Mouse (Mus musculus) cerebellum, postnatal 25 days (tissue): Measurements from ENCODE around the gene Mcm9.
"Not testable (repeated sequence)": the region's sequence is repeated elsewhere in the genome, so short reads cannot be mapped to it uniquely, and the experiment has no call there.

Experiments
- DNase-seq, 2 experiments: peaks; one replicate each; pipeline ENCODE4 v3.0.0; 2021; ENCODE audit warnings: mixed read lengths in 2 of 2

Mcm9 gene

DNA sequence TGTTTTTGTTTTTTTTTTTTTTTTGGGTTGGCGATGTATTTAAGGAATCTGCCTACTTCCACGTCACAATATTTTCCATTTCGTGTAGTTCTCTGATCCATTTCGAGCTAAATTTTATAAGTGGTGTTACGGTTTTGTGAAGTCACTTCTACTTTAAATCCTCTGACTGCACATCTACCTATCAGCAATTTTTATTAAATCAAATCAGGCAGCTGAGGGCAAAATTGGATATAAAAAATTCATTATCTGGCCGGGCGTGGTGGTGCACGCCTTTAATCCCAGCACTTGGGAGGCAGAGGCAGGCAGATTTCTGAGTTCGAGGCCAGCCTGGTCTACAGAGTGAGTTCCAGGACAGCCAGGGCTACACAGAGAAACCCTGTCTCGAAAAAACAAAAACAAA is at the start of gene Mcm9:
Gene Mcm9 (minus strand): TSS at position 101 of the 400 bp plus-strand sequence.
- not testable (repeated sequence) for DNase-seq

DNA sequence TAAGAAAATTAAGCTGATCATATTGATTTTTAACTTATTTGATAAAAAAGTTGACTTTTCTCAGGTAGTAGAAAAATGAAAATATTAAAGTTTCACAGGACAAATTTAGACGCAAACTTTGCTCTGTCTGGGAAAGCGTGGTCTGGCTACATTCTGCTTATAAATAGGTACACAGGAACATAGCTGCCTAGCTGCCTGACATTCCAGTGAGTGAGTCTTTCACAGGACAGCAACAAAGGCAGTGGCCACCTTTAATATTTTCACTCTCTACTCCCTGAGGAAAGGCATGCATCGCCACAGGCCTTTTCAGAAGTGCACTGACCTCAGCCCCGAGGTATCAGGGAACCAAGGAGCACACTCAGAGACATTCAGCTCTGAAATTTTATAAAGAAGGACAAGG is 31.5 kb upstream of the Mcm9 start:
- no peak for DNase-seq

DNA sequence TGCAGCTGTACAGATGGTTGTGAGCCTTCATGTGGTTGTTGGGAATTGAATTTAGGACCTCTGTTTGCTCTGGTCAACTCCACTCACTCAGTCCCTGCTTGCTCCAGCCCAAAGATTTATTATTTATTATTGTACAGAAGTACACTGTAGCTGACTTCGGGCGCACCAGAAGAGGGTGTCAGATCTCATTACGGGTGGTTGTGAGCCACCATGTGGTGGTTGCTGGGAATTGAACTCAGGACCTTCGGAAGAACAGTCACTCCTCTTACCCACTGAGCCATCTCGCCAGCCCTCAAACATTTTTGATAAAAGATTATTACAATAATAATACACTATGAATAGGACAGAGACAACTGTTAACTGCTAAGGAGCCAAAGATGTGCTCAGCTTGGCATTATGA is 24.0 kb upstream of the Mcm9 start:
- DNase-seq, result not testable (repeated sequence)

DNA sequence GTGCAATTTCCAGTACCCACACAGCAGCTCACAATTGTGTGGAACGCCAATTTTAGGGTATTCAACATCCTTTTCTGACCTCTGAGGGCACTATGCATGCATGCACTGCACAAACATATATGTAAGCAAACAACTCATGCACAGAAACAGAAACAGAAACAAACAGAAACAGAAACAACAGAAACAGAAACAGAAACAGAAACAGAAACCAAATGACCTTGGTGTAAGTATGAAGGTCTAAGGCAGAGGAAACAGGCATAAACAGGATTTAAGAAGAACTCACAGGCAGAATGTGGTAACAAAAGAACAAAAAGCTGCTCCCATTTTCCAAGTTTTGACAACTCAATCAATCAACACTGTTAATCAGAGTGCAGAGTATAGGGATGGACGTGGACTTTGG is 20.4 kb upstream of the Mcm9 start:
- no peak for DNase-seq

DNA sequence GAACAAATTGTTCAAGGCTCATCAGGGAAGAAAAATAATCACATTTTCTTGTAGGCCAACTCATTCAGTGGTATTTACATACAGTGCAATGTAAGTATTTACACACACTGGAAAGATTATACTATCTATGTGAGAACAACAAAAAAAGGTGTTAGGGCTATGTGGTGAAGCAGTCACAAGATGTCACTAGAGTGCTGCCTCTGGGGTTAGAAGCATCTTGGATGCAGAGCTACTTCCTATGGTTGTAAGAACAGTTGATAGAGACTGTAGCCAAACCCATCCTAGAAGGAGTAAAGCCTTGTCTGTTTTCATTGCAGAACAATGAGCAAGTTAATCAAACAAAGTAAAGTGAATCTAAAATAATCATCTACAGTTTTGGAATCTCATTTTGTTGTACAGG is 11.3 kb upstream of the Mcm9 start:
- peak; percentile 43 to 68 for DNase-seq

DNA sequence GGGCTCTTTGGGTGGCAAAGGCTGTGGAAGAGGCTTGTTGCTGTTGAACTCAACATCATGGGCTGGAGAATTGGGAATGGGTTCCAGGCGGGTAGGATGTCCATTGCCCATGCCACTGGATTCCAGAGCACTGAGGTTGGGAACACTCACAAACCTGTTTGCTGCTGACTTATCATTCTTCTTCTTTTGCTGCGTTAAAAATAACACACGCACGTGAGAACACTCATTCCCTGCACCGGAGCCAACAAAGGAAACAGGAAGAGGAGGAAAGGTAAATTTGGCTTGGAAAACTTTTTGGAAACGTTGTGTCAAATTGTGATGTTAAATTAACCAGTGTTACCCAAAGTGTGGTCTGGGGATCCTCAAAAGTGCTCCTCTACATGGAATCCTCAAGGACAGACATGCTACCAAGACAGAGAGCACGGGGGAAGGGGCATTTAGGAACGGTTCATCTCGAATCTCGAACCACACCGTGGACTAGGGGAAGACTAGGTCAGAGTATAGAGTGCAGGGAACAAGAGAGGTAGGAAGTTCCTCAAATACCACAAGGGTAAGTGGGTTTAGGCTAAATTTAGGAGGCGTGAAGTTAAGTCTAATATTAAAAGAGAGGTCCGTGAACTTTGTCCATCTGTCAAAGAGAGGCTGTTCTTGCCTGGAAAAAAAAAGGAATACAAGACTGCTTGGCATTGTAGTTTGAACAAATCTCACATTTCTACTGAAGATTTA is 5.2 kb upstream of the Mcm9 start:
- no peak for DNase-seq

DNA sequence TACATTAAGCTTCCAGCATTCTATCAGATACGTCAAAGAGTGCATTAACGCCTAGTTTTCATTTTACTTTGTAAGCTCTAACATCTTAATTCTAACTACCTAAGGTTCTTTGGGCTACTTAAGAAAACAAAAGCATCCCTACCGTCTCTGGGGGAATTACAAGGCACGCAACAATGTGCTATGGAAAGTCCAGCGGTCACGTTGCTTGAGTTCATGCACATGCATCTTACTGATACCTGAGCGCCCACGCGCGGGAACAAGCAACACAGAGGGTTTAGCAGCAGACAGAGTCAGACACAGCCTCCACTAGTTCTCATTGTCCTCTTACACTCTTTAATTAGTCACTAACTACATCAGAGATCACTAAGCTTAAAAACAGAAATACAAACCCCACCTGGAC is 3.9 kb upstream of the Mcm9 start:
- DNase-seq, result no peak

DNA sequence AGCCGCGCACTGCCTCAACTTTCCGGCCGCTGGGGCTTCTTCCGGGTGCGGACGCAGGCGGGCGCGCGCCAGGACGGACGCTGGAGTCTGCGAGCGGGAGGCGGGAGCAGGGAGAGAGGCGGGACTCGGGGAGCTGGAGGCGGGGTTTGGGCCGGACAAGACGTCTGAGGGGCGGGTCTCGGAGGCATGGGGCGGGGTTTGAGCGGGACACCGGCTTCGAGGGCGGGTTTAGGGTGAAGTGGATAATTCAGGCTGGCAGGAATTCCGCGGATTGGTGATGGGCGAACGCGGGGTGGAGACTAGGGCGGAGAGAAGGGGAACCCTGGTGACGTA is 355 bp downstream of the Mcm9 start:
- DNase-seq, result peak; percentile 95 to 99

DNA sequence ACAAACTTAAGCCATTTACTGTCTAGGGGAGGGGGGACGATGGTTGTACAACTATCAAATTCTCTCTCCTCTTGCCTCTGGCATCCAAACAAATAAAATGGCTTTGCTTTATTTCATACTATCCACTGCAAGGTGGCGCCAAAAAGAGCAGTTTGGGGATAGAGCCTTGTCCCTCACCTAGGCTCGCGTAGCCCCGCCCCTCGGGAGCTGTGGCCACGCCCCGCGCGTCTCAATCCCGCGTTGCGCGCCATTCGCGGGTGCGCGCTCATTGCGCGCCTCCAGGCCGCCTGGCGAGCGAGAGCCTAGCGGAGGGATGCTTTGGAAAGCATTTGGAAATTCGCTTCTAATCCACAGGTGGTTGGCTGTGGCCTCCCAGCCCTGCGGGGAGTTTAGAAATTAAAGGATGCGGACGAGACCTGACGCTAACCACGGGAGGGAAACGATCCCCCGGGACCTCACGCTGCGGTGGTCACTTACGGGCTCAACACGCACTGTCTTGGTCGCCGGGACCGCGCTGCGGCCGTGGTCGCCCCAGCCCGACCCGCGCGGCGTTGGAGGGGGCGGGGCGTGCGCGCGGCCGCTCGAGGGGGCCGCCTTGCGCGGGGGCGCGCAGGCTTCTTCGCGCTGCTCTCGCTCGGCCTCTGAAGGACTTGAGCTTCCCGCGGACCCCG is 857 bp downstream of the Mcm9 start:
- peak; percentile 97 to 99 for DNase-seq

DNA sequence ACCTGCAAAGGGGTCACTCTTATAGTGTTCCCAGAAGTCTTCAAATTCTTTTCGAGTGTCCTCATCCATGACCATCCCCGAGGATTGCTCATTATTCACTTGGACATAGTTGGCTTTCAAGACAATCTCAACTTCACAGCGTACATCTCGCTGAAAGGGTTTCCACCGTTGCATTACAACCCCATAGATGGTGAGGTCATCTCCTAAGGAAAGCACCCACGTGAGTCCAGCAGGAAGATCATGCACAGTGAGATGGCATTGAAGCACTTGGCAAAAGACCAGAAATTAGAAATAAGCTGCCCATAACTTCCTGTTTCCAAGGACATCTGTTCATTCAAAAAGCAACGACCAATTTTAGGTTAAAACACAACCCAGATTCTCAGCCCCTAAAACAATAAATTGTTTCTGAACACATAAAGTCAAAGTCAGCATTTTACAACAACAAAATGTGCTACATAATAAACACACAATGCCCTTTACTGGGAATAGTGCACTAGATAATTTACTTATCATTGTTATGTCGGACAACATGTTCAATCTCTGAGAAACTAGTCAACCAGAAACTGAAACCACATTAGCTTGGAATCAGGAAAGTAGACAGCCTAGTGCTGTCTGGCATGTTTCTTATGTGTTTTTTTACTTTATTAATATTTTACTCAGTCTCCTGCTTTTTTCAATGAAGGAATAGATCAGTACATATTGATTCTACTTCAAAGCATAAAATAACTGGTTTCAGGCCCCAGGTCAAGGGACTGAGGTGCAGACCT is 14.2 kb downstream of the Mcm9 start:
- DNase-seq, result no peak

DNA sequence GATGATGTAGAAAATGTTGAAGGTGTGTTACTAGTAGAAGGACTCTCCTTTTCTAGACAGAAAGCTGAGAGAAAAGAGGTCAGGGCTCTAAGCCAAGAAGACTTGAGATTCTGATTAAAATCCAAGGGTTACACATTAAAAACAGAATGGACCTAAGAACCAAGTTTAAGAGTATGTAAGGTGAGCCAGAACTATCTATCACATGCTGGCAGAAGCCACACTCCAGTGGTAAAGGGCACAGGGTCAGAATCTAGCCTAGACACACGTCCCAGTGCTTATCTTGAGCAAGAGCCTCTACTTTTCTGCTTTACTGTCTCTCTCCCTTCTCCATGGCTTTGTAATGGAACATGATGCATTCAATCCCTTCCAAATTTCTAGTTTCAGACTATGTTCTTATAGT is 16.3 kb downstream of the Mcm9 start:
- DNase-seq, result no peak

DNA sequence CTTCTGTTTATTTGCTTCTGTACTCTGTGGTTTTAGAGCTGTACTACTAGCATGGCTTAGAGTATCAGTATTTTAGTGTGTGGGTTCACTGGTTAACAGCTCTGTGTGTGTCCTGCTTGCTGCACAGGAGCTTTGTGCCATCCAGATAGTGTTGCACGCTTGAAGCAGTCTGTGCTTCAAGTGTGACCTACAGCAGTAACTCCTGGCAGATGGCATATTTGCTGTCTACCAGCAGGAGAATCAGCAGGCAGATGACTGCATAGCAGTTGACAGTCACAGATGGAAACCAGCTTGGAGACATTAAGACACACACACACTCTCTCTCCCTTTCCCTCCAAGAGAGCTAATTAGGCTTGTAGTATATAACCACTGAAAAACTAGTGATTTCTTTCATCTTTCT is 18.1 kb downstream of the Mcm9 start:
- peak; percentile 78 to 84 for DNase-seq

DNA sequence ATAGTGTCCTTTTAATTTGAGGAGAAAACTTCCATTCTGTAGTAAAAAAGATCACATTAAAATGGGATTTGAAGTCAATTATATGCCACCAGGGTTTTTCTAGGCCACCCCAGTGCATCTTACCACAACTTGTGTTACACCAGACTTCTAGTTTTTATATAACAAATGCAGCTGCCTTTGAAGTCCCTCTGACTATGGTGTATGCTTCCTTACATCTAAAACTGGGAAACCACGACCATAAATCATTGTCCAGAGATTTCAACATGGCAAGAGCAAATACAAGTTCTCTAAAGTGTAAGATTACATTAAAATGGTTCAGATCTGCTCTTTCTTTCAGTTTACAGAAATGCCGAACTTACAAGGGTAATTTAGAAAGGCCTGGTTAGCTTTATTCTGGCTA is 22.0 kb downstream of the Mcm9 start:
- DNase-seq, result no peak

DNA sequence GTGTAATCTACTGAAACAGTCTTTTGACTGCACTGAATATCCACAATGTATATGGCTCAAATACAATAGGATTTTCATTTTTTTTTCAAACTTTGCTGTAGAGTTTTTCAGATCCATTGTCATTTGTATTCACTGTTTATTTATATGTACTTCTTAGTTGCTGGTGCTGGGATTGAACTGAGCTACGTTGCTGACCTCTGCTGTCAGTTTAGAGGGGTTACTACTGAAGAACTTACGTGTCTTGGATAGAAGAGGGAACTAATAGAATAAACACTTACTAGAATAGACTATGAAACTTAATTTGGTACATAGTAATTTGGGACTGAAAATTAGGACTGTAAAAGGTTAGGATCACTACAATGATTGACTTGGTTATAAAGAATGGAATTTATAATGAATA is 24.9 kb downstream of the Mcm9 start:
- DNase-seq, result no peak

DNA sequence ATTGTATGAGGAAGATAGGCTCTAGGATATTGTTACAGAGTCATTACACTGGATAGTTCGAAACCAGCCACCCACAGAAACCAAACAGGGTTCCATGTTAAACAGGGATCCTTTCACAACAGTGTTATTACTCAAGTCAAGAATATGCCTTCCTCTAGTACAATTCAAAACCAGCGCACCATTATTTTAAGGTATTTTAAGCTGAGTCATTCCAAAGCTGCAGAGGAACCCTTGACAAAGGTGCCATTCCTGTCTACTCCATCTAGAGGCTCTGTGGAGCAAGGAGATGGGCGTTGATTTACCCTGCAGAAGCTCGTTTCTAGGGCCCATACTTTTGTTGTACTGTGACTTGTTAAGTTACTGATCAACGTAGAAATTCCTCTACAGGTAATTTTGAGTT is 31.4 kb downstream of the Mcm9 start:
- DNase-seq, result no peak

DNA sequence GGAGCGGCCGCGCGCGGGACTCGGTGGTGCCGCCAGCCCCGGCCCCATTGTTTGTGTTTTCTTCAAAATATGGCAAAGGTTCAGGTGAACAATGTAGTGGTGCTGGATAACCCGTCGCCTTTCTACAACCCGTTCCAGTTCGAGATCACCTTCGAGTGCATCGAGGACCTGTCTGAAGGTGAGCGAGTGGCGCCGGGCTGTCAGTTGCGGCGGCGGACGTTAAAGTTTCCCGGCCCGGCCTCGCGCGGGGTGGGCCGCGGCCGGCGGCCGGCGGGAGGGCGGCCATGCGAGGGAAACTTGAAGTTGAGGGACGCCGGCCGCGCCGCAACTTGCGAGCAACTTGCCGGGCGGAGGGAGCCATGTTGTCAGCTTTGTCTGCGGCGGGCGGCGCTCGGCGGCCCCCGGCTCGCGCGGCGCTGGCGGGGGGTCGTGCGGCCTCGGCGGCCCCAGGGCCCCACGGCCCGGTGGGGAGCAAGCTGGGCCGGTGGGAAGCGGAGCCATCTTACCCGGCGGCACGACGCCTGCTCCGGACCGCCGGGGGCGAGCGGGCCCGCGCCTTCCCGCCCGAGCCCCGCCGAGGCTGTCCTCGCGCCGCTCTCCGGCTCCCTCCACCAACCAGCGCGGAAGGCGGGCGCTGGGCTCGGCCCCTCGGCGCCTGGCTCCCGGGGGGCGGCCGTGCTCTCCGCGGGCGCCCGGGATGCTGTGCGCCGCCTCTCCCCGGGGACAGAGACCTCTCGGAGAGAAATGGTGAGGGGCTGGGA is 32.9 kb downstream of the Mcm9 start:
- DNase-seq, result peak in 1 of 2 experiments; percentile 68

DNA sequence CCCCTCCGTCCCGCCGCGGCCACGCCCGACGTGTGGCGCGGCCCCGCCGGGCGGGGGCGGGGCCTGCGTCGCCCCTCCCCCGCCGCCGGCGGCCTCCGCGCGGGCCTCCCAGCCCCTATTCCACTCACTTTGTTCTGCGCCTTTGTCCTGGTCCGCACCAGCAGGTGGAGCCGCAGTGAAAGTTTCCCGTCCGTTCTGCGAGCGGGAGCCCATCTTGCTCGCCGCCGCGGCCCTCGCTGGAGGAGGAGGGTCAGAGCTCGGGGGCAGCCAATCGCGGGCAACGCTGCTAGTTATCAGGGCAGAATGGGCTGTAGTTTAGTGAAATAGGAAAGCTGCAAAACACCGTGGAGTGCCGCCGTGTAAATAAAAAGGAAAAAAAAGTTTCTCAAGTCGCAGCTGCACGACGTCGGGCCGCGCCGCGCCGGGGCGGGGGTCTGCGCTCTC is 33.5 kb downstream of the Mcm9 start, which contains the start of gene Asf1a:
Gene Asf1a (plus strand): TSS at position 81 of the 444 bp plus-strand sequence.
- peak; percentile 97 to 98 for DNase-seq

DNA sequence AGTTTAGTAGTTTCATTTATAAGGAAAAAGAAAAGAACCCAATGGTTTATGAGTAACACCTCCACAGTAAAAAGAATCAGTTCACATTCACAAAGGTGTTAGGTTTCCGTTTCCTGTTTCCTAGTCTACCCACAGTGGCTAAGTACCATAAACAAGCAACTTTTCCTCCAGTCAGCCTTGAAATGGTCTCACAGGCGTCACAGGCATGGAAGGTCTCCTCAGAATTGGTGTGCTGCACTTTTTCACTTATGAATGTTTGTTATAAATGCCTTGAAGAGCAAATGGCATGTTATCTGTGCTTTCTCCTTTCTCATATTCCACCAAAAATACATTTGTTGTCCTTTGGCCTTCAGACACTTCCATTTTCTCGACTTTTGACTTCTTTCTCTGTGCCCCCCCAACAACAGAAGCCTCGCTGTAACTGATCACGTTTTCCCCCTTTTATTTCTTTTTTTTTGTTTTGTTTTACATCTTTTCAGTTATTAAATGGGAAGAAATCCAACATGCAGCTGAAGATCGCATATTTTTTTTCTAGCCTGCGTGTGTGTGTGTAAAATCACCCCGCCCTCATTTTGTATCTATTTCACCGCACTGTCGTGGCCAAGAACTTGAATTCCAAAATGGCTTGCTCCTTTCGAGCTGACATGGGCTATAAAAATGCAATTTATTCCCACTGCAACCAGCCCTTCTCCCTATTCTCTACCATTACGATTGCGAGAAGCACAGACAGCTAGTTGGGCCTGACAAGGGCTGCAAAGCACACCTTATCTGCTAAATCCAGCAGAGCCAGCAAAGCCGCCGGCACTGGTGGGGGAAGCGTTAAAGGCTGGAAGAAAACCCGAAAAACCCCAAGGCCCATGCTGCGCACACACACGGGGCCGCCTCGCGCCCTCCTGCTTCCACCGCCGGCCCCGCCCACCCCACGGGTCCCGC is 34.2 kb downstream of the Mcm9 start:
- no peak for DNase-seq

DNA sequence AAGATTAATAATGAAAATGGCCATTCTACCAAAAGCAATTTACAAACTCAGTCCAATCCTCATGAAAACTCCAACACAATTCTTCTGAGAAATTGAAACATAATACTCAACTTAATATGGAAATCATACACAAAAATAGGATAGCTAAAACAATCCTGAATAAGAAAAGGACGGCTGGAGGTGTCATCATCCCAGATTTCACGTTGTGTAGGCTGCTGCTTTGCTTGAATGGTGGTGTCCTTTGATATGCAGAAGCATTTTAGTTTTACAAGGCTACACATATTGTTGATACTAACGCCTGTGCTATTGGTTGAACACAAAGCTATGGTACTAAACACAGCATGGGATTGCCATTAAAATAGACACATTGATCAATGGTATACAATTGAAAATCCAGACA is 44.5 kb downstream of the Mcm9 start:
- DNase-seq, result no peak

DNA sequence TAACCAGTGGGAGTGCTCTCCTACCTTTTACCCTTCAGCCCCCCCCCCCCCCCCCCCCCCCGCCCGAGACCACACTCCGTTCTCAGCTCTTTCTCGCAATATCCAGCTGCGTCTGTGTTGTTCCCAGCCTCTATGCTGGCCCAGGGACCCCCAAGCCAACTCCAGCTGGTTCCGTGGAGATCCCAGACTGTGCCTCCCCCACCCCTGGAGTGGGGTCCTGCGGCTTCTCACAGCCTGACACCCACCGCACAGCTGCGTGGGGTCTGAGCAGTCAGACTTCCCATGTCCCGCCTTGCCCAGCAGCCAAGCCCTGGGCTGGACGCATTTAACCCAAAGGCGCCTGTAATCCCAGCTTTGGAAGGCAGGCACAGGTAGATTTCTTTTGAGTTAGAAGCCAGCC is 49.2 kb downstream of the Mcm9 start:
- peak in 1 of 2 experiments; percentile 22 for DNase-seq

DNA sequence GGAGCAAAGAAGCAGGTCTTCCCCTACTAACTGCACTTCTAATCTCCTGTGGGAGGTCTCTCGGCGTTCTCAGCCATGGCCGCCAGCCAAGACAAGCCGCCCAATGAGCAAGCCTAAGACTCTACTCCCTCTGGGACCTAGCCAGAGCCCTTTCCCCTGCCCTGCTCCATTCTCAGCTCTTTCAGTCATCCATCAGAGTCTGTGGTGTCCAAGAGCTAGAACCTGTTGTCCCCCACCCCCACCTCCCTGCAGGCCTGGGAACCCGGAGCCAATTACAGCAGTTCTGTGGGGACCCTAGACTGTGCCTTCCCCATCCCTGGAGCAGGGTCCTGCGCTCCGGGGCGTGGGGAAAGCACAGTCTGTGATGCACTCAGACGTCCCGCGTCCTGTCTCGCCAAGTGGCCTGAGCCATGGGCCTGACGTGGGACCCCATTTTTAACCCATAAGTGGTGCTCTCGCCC is 49.6 kb downstream of the Mcm9 start:
- DNase-seq, result peak; percentile 53 to 70

DNA sequence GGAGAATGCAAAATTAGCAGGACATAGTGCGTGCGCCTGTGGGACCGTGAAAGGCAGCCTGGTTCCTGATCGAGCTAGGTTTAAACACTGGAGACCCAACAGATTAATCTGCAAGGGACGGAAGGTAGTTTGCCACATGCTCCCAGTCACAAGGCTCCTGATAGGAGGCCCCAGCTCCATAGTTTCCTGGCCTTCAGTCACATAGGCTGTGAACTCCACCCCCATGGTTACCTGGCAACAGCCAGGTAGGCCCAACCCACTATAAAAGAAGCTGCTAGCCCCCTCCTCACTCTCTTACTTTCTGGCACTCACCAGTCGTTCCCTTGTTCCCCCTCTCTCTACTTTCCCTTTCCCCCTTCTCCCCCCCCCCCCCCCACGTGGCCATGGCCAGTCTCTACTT is 50.1 kb downstream of the Mcm9 start:
- DNase-seq, result peak; percentile 17 to 28
